Mouse (Mus musculus): ENCODE data around the gene Adora2a. TPM values are rescaled to one million over a fixed set of nuclear protein-coding genes. Genes with fewer than 3 reads are reported as not detected.
"Not testable (repeated sequence)": the region's sequence is repeated elsewhere in the genome, so short reads cannot be mapped to it uniquely, and the experiment has no call there.

The Adora2a gene
- polyA plus RNA-seq, 1 experiment from 2014 or later, result 6.5 TPM

GRCm38 (mm10) chr10:75328201-75328704 lies 11.6 kb downstream of the Adora2a start:
- Histone ChIP-seq H3K27me3 (no peaks in the 10 kb centered on the region), H3K4me3 (replicated peaks) (no peak overlapping the region), H3K4me2 (no peak overlapping the region), H3K9me3 (replicated peaks) (no peaks in the 10 kb centered on the region), H3K36me3 (no peaks in the 10 kb centered on the region), H3K4me1 (peaks cover 16% of the 10 kb centered on the region; the same call in 1 of the 2 replicates), H3K27ac (no peak overlapping the region), H3K9ac (no peak overlapping the region)
- 31% methylated on average over 4 of the region's 4 CpGs for WGBS
- no peak for ATAC-seq (replicated peaks; ENCODE audit: low FRiP score)

- H3K4me2 ChIP-seq, result no peak overlapping the region
- peaks cover 10% of the 10 kb centered on the region; the same call in 1 of the 2 replicates for H3K4me1 ChIP-seq
- H3K36me3 ChIP-seq, result no peaks in the 10 kb centered on the region
- no peaks in the 10 kb centered on the region for H3K9me3 ChIP-seq (replicated peaks)
- H3K4me3 ChIP-seq (replicated peaks), result no peak overlapping the region
- no peak for ATAC-seq (replicated peaks; ENCODE audit: low FRiP score)
- no peak overlapping the region for H3K9ac ChIP-seq
- no peak overlapping the region for H3K27ac ChIP-seq
- no peaks in the 10 kb centered on the region for H3K27me3 ChIP-seq
- WGBS, result 71% methylated on average over 3 of the region's 3 CpGs
These were observed 15.6 kb downstream of the Adora2a start for GRCm38 (mm10) chr10:75332268-75332667.

GRCm38 (mm10) chr10:75333176-75333776 lies 16.6 kb downstream of the Adora2a start:
- WGBS, result 91% methylated on average over 23 of the region's 23 CpGs
- no peaks in the 10 kb centered on the region for H3K36me3 ChIP-seq

GRCm38 (mm10) chr10:75334175-75334574 lies 17.5 kb downstream of the Adora2a start:
- Histone ChIP-seq H3K4me2 (no peak overlapping the region), H3K9me3 (replicated peaks) (no peaks in the 10 kb centered on the region), H3K27me3 (no peaks in the 10 kb centered on the region), H3K36me3 (no peaks in the 10 kb centered on the region), H3K4me1 (0 out of 2 replicates have a peak, but pooled peaks cover 6% of the 10 kb centered on the region), H3K4me3 (replicated peaks) (no peak overlapping the region), H3K27ac (no peak overlapping the region), H3K9ac (no peak overlapping the region)
- WGBS, result 45% methylated on average over 7 of the region's 7 CpGs
- no peak for ATAC-seq (replicated peaks; ENCODE audit: low FRiP score)

More at GRCm38 (mm10) chr10:75333176-75333776, 16.6 kb downstream of the Adora2a start:
- no peak for ATAC-seq (replicated peaks; ENCODE audit: low FRiP score)
- Histone ChIP-seq H3K9me3 (replicated peaks) (no peaks in the 10 kb centered on the region), H3K4me3 (replicated peaks) (no peak overlapping the region), H3K27me3 (no peaks in the 10 kb centered on the region), H3K27ac (no peak overlapping the region), H3K9ac (no peak overlapping the region), H3K4me1 (0 out of 2 replicates have a peak, but pooled peaks cover 6% of the 10 kb centered on the region), H3K4me2 (no peak overlapping the region)

- H3K9me3 ChIP-seq (replicated peaks), result no peaks in the 10 kb centered on the region
- 76% methylated on average over 6 of the region's 6 CpGs for WGBS
- no peak overlapping the region for H3K27ac ChIP-seq
- no peak for ATAC-seq (replicated peaks; ENCODE audit: low FRiP score)
- 0 out of 2 replicates have a peak, but pooled peaks cover 6% of the 10 kb centered on the region for H3K4me1 ChIP-seq
- no peaks in the 10 kb centered on the region for H3K27me3 ChIP-seq
- no peak overlapping the region for H3K4me3 ChIP-seq (replicated peaks)
- H3K36me3 ChIP-seq, result no peaks in the 10 kb centered on the region
- no peak overlapping the region for H3K4me2 ChIP-seq
- H3K9ac ChIP-seq, result no peak overlapping the region
These were observed 18.4 kb downstream of the Adora2a start for GRCm38 (mm10) chr10:75335075-75335474.

GRCm38 (mm10) chr10:75337231-75337630 lies 20.6 kb downstream of the Adora2a start:
- 69% methylated on average over 10 of the region's 10 CpGs for WGBS
- no peak for ATAC-seq (replicated peaks; ENCODE audit: low FRiP score)

GRCm38 (mm10) chr10:75338852-75339251 lies 22.2 kb downstream of the Adora2a start:
- H3K9me3 ChIP-seq (replicated peaks), result no peaks in the 10 kb centered on the region
- H3K9ac ChIP-seq, result no peak overlapping the region
- H3K27me3 ChIP-seq, result peaks cover 3% of the 10 kb centered on the region; the same call in 1 of the 2 replicates
- whole genome bisulfite sequencing, result 84% methylated on average over 5 of the region's 5 CpGs
- no peak overlapping the region for H3K4me3 ChIP-seq (replicated peaks)
- no peak overlapping the region for H3K27ac ChIP-seq
- H3K4me1 ChIP-seq, result 0 out of 2 replicates have a peak, but pooled peaks cover 6% of the 10 kb centered on the region
- no peaks in the 10 kb centered on the region for H3K36me3 ChIP-seq
- no peak for ATAC-seq (replicated peaks; ENCODE audit: low FRiP score)
- no peak overlapping the region for H3K4me2 ChIP-seq

More at GRCm38 (mm10) chr10:75337231-75337630, 20.6 kb downstream of the Adora2a start:
- Histone ChIP-seq H3K4me3 (replicated peaks) (no peak overlapping the region), H3K4me1 (0 out of 2 replicates have a peak, but pooled peaks cover 6% of the 10 kb centered on the region), H3K9me3 (replicated peaks) (no peaks in the 10 kb centered on the region), H3K9ac (no peak overlapping the region), H3K4me2 (no peak overlapping the region), H3K27ac (no peak overlapping the region), H3K27me3 (peaks cover 3% of the 10 kb centered on the region; the same call in 1 of the 2 replicates), H3K36me3 (no peaks in the 10 kb centered on the region)

GRCm38 (mm10) chr10:75339377-75339776 lies 22.7 kb downstream of the Adora2a start:
- Histone ChIP-seq H3K27me3 (peaks cover 3% of the 10 kb centered on the region; the same call in 1 of the 2 replicates), H3K4me3 (replicated peaks) (no peak overlapping the region), H3K9ac (no peak overlapping the region), H3K4me1 (0 out of 2 replicates have a peak, but pooled peaks cover 6% of the 10 kb centered on the region), H3K27ac (no peak overlapping the region), H3K9me3 (replicated peaks) (no peaks in the 10 kb centered on the region), H3K4me2 (no peak overlapping the region), H3K36me3 (no peaks in the 10 kb centered on the region)
- 88% methylated on average over 7 of the region's 7 CpGs for WGBS
- ATAC-seq (replicated peaks; ENCODE audit: low FRiP score), result no peak

GRCm38 (mm10) chr10:75341936-75342335 lies 25.3 kb downstream of the Adora2a start:
- peaks cover 3% of the 10 kb centered on the region; the same call in 1 of the 2 replicates for H3K27me3 ChIP-seq
- H3K9ac ChIP-seq, result no peak overlapping the region
- 37% methylated on average over 8 of the region's 8 CpGs for WGBS
- 0 out of 2 replicates have a peak, but pooled peaks cover 2% of the 10 kb centered on the region for H3K4me1 ChIP-seq
- no peak for ATAC-seq (replicated peaks; ENCODE audit: low FRiP score)
- H3K4me2 ChIP-seq, result no peak overlapping the region
- H3K4me3 ChIP-seq (replicated peaks), result no peak overlapping the region
- H3K27ac ChIP-seq, result no peak overlapping the region
- no peaks in the 10 kb centered on the region for H3K36me3 ChIP-seq
- H3K9me3 ChIP-seq (replicated peaks), result no peaks in the 10 kb centered on the region

GRCm38 (mm10) chr10:75344563-75344962 lies 27.9 kb downstream of the Adora2a start:
- ATAC-seq (replicated peaks; ENCODE audit: low FRiP score); H3K4me1 ChIP-seq; H3K9me3 ChIP-seq (replicated peaks); H3K9ac ChIP-seq; H3K36me3 ChIP-seq; H3K27me3 ChIP-seq; H3K4me2 ChIP-seq; H3K27ac ChIP-seq; H3K4me3 ChIP-seq (replicated peaks): not testable (repeated sequence)
- 58% methylated on average over 1 of the region's 1 CpGs for WGBS

GRCm38 (mm10) chr10:75345265-75345664 lies 28.6 kb downstream of the Adora2a start:
- Histone ChIP-seq H3K4me1 (no peaks in the 10 kb centered on the region), H3K36me3 (no peaks in the 10 kb centered on the region), H3K9me3 (replicated peaks) (no peaks in the 10 kb centered on the region), H3K9ac (no peak overlapping the region), H3K4me2 (no peak overlapping the region), H3K27ac (no peak overlapping the region), H3K4me3 (replicated peaks) (no peak overlapping the region), H3K27me3 (peaks cover 3% of the 10 kb centered on the region; the same call in 1 of the 2 replicates)
- 64% methylated on average over 2 of the region's 2 CpGs for WGBS
- no peak for ATAC-seq (replicated peaks; ENCODE audit: low FRiP score)

GRCm38 (mm10) chr10:75350564-75350963 lies 33.9 kb downstream of the Adora2a start:
- H3K4me2 ChIP-seq, result no peak overlapping the region
- 78% methylated on average over 5 of the region's 5 CpGs for WGBS
- H3K36me3 ChIP-seq, result no peaks in the 10 kb centered on the region
- H3K27me3 ChIP-seq, result no peaks in the 10 kb centered on the region
- no peaks in the 10 kb centered on the region for H3K9me3 ChIP-seq (replicated peaks)
- H3K9ac ChIP-seq, result no peak overlapping the region
- ATAC-seq (replicated peaks; ENCODE audit: low FRiP score), result no peak
- no peak overlapping the region for H3K27ac ChIP-seq
- no peak overlapping the region for H3K4me3 ChIP-seq (replicated peaks)
- H3K4me1 ChIP-seq, result no peaks in the 10 kb centered on the region
